Mouse (Mus musculus) mouse embryonic stem cell (cell line): ENCODE measurements around the gene Mthfs.
"Not testable (repeated sequence)": the region's sequence is repeated elsewhere in the genome, so short reads cannot be mapped to it uniquely, and the experiment has no call there.

Experiments used
- in situ Hi-C, 2 experiments: fragments of 300-500 bp; cut with MboI; formaldehyde crosslinking; loops; 1 replicate in 1 of 2; 3 replicates in 1 of 2; pipeline ENCODE4 v1.14.3; 2019 to 2020; ENCODE audit warnings: low sequenced_read_pairs in 2 of 2, low pct_unique_long_range_greater_than_20kb in 1 of 2, mixed read lengths in 1 of 2; ENCODE audit not compliant: unreplicated experiment in 1 of 2

Gene Mthfs

GRCm38 (mm10) chr9:89210353-89211064 lies at the start of gene Mthfs:
Gene Mthfs, plus strand, starts transcription at chr9:89210676.
- in situ Hi-C loops: loop anchor here in 1 of 2 experiments (25.0 kb wide), 1 partner anchor 477 kb away; no protein-coding TSS in a partner anchor

GRCm38 (mm10) chr9:89172539-89172938 lies 37.9 kb upstream of the Mthfs start:
- in situ Hi-C loops: not testable (repeated sequence)

- in situ Hi-C loops: not testable (repeated sequence)
Observed at GRCm38 (mm10) chr9:89178833-89179232, 31.6 kb upstream of the Mthfs start.

GRCm38 (mm10) chr9:89179469-89179868 lies 31.0 kb upstream of the Mthfs start:
- in situ Hi-C loops: not testable (repeated sequence)

GRCm38 (mm10) chr9:89187006-89187405 lies 23.5 kb upstream of the Mthfs start:
- in situ Hi-C loops: not testable (repeated sequence)

- in situ Hi-C loops: not testable (repeated sequence)
Observed at GRCm38 (mm10) chr9:89195483-89195882, 15.0 kb upstream of the Mthfs start.

- in situ Hi-C loops: not testable (repeated sequence)
Observed at GRCm38 (mm10) chr9:89197509-89197908, 13.0 kb upstream of the Mthfs start.

- in situ Hi-C loops: not testable (repeated sequence)
Observed at GRCm38 (mm10) chr9:89198349-89198748, 12.1 kb upstream of the Mthfs start.

- in situ Hi-C loops: not testable (repeated sequence)
Observed at GRCm38 (mm10) chr9:89198969-89199416, 11.5 kb upstream of the Mthfs start, which contains the start of the genes Bcl2a1b and Gm29094. Gene Bcl2a1b, plus strand, starts transcription at chr9:89199209. Gene Gm29094, plus strand, starts transcription at chr9:89199379.

GRCm38 (mm10) chr9:89202256-89202655 lies 8.2 kb upstream of the Mthfs start:
- in situ Hi-C loops: loop anchor here in 1 of 2 experiments (25.0 kb wide), 1 partner anchor 485 kb away; no protein-coding TSS in a partner anchor

GRCm38 (mm10) chr9:89208939-89209338 lies 1.5 kb upstream of the Mthfs start:
- in situ Hi-C loops: loop anchor here in 1 of 2 experiments (25.0 kb wide), 1 partner anchor 478 kb away; no protein-coding TSS in a partner anchor

GRCm38 (mm10) chr9:89211065-89211858 lies 786 bp downstream of the Mthfs start:
- in situ Hi-C loops: loop anchor here in 1 of 2 experiments (25.0 kb wide), 1 partner anchor 476 kb away; no protein-coding TSS in a partner anchor

GRCm38 (mm10) chr9:89212428-89212827 lies 2.0 kb downstream of the Mthfs start:
- in situ Hi-C loops: loop anchor here in 1 of 2 experiments (25.0 kb wide), 1 partner anchor 475 kb away; no protein-coding TSS in a partner anchor

GRCm38 (mm10) chr9:89218174-89218573 lies 7.7 kb downstream of the Mthfs start:
- in situ Hi-C loops: loop anchor here in 1 of 2 experiments (25.0 kb wide), 1 partner anchor 469 kb away; no protein-coding TSS in a partner anchor

- in situ Hi-C loops: loop anchor here in 1 of 2 experiments (25.0 kb wide), 1 partner anchor 468 kb away; no protein-coding TSS in a partner anchor
Observed at GRCm38 (mm10) chr9:89219668-89220067, 9.2 kb downstream of the Mthfs start.

GRCm38 (mm10) chr9:89220704-89221287 lies 10.3 kb downstream of the Mthfs start:
- in situ Hi-C loops: loop anchor here in 1 of 2 experiments (25.0 kb wide), 1 partner anchor 467 kb away; no protein-coding TSS in a partner anchor

- in situ Hi-C loops: no loop called here
Observed at GRCm38 (mm10) chr9:89226071-89226470, 15.6 kb downstream of the Mthfs start.

- in situ Hi-C loops: no loop called here
Observed at GRCm38 (mm10) chr9:89228122-89228521, 17.6 kb downstream of the Mthfs start.
